ENCODE assay signal across 16 mouse cellular contexts in the genomic region with DNA sequence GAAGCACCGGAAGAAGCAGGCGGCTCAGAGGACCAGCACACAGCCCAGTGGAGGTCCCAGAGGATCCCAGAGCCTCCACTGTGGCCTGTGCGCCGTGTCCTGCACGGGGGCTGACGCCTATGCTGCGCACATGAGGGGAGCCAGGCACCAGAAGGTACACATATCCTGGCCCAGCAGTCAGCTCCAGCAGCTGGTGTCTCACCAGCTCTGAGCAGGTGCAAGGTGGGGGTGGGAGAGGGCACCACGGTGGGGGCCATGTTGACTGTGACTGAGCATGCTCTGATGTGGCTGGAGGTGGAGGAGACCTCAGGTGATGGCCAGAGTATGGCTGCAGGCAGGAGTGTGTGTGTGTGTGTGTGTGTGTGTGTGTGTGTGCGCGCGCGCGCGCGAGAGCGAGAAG. TPM values are rescaled to one million over a fixed set of nuclear protein-coding genes. Genes with fewer than 3 reads are reported as not detected.
"Had no signal": no experiment of that assay in that cellular context is flagged by ENCODE, and none has a peak within 500 bp of the region (broad histone marks: within the 10 kb centered on the region; RNA-seq: fewer than 3 reads in every experiment).

No protein-coding gene starts in this region.

- H3K9ac ChIP-seq: liver, embryonic 15.5 days; neural tube, embryonic 13.5 days; stomach, embryonic 15.5 days had no signal

- ATAC-seq: lung, postnatal 0 days had no signal

- H3K9me3 ChIP-seq: limb, embryonic 10.5 days; liver, embryonic 15.5 days; midbrain, embryonic 10.5 days; neural tube, embryonic 13.5 days; stomach, embryonic 15.5 days had no signal

- DNase-seq: kidney, adult 18-20 months; kidney, postnatal 14 days; lung, adult 2 months; midbrain, embryonic 14.5 days; right cerebral cortex, adult 18-20 months; right cerebral cortex, postnatal 4 days; spleen, adult 18-20 months had no signal

- H3K36me3 ChIP-seq: limb, embryonic 10.5 days; liver, embryonic 15.5 days; midbrain, embryonic 10.5 days; stomach, embryonic 15.5 days had no signal

- H3K27ac ChIP-seq: left cerebral cortex, adult 2 months; limb, embryonic 10.5 days; liver, embryonic 15.5 days; midbrain, embryonic 10.5 days; neural tube, embryonic 13.5 days; stomach, embryonic 15.5 days had no signal

- H3K4me3 ChIP-seq: left cerebral cortex, adult 2 months; limb, embryonic 10.5 days; liver, embryonic 15.5 days; midbrain, embryonic 10.5 days; neural tube, embryonic 13.5 days; stomach, embryonic 15.5 days had no signal

RNA-seq across cellular contexts. Expression of a gene that starts 11.4 kb away (rescaled TPM):
- total RNA-seq: megakaryocyte, adult 5-6 weeks had no signal
- polyA plus RNA-seq: limb, embryonic 10.5 days; liver, embryonic 11.5 days; liver, embryonic 15.5 days; lung, postnatal 0 days had no signal
